Mouse (Mus musculus): ENCODE measurements at regions not wholly inside any gene's neighbourhood (a gene's known extent, or its start where the extent isn't known, plus 50 kb on each side); places are given as distances from the start of the nearest gene placed in this dataset.

GRCm38 (mm10) chr7:70470557-70470956, 104.0 kb upstream of the Nr2f2 start:
- no peak for DNase-seq (ENCODE audit: low spot score)

- no peak for DNase-seq (ENCODE audit: low spot score)
Measured at GRCm38 (mm10) chr7:70462131-70462530, 95.6 kb upstream of the Nr2f2 start.

- no peak for DNase-seq (ENCODE audit: low spot score)
Measured at GRCm38 (mm10) chr7:70454525-70454924, 88.0 kb upstream of the Nr2f2 start.

- no peak for DNase-seq (ENCODE audit: low spot score)
Measured at GRCm38 (mm10) chr7:70452816-70453215, 86.3 kb upstream of the Nr2f2 start.

GRCm38 (mm10) chr7:70438908-70439307, 72.4 kb upstream of the Nr2f2 start:
- DNase-seq (ENCODE audit: low spot score): no peak

- peak; percentile 33 for DNase-seq (ENCODE audit: low spot score)
Measured at GRCm38 (mm10) chr7:70433838-70434237, 67.3 kb upstream of the Nr2f2 start.

- no peak for DNase-seq (ENCODE audit: low spot score)
Measured at GRCm38 (mm10) chr7:70433358-70433757, 66.8 kb upstream of the Nr2f2 start.

GRCm38 (mm10) chr7:70431712-70432111, 65.2 kb upstream of the Nr2f2 start:
- no peak for DNase-seq (ENCODE audit: low spot score)

- peak; percentile 41 for DNase-seq (ENCODE audit: low spot score)
Measured at GRCm38 (mm10) chr7:70429326-70429725, 62.8 kb upstream of the Nr2f2 start.

- peak; percentile 65 for DNase-seq (ENCODE audit: low spot score)
Measured at GRCm38 (mm10) chr7:70424231-70424620, 57.7 kb upstream of the Nr2f2 start.

GRCm38 (mm10) chr7:70423524-70424230, 57.1 kb upstream of the Nr2f2 start:
- DNase-seq (ENCODE audit: low spot score): no peak

- peak; percentile 21 for DNase-seq (ENCODE audit: low spot score)
Measured at GRCm38 (mm10) chr7:70416185-70416941, 49.8 kb upstream of the Nr2f2 start.

All from embryo, embryonic 10.5 days (tissue).